Comparison of ENCODE assay signal across 11 mouse cellular contexts in genomic region chr5:148633331-148633730, GRCm38 (mm10).
DNase-seq lines count a peak whose midpoint lies in the region; ATAC-seq and TF ChIP-seq lines count a peak whose summit lies in the region.
"Had no signal": no experiment of that assay in that cellular context is flagged by ENCODE, and none has a peak within 500 bp of the region (broad histone marks: within the 10 kb centered on the region; RNA-seq: fewer than 3 reads in every experiment).

No protein-coding gene starts in this region.

- H3K4me2 ChIP-seq in heart, embryonic 16.5 days (ENCODE audit: low read depth, low read length): no peak overlapping the region
- peak overlapping the region; percentile 43 for H3K4me2 ChIP-seq in myocyte (ENCODE audit: low read depth)
- H3K4me2 ChIP-seq: limb, embryonic 12.5 days had no signal

- no peaks in the 10 kb centered on the region for H3K36me3 ChIP-seq in heart, embryonic 16.5 days (ENCODE audit: control insufficient read depth, insufficient read depth)
- H3K36me3 ChIP-seq in myocyte (ENCODE audit: control insufficient read depth, insufficient read depth): no peaks in the 10 kb centered on the region
- H3K36me3 ChIP-seq: limb, embryonic 12.5 days had no signal

- peaks cover 21% of the 10 kb centered on the region for H3K4me1 ChIP-seq in lung, adult 2 months (ENCODE audit: control insufficient read depth, insufficient read depth, low read length)
- H3K4me1 ChIP-seq in heart, embryonic 16.5 days (ENCODE audit: control insufficient read depth, insufficient read depth, low read length): peaks cover 35% of the 10 kb centered on the region

- DNase-seq in gastrocnemius, postnatal 14 days: peak; percentile 9
- DNase-seq in gastrocnemius, postnatal 10 days: no peak
- peak; percentile 24 for DNase-seq in lung, adult 2 months
- DNase-seq in lung, postnatal 10 days: no peak
- DNase-seq in layer of hippocampus, adult 9-11 months: no peak
- DNase-seq: spleen, adult 18-20 months; thymus, adult 18-20 months had no signal

- no peak for TF ChIP-seq POLR2A in lung, adult 2 months (IDR thresholded peaks at IDR 0.05; ENCODE audit: borderline replicate concordance, extremely low read depth, low read depth, low read length)
- no peak for TF ChIP-seq POLR2A in myocyte (IDR thresholded peaks at IDR 0.05; ENCODE audit: insufficient read length, low read depth)

- no peak overlapping the region for H3K9ac ChIP-seq in heart, embryonic 16.5 days (ENCODE audit: low read length)
- H3K9ac ChIP-seq: limb, embryonic 12.5 days had no signal

- peak overlapping the region; percentile 41 for H3K27ac ChIP-seq in heart, embryonic 16.5 days (ENCODE audit: low read length)
- H3K27ac ChIP-seq: limb, embryonic 12.5 days had no signal

- ATAC-seq in heart, embryonic 16.5 days (replicated peaks; ENCODE audit: extremely low read depth, insufficient read depth, low FRiP score): no peak

- H3K9me3 ChIP-seq in heart, embryonic 16.5 days (replicated peaks; ENCODE audit: control insufficient read depth, low read length): no peaks in the 10 kb centered on the region
- H3K9me3 ChIP-seq: limb, embryonic 12.5 days had no signal

- H3K4me3 ChIP-seq in lung, adult 2 months (replicated peaks; ENCODE audit: extremely low read depth, low read depth, low read length): no peak overlapping the region
- H3K4me3 ChIP-seq in heart, embryonic 16.5 days (ENCODE audit: low read length): no peak overlapping the region
- no peak overlapping the region for H3K4me3 ChIP-seq in myocyte
- H3K4me3 ChIP-seq: erythroblast, embryonic 14.5 days; limb, embryonic 12.5 days had no signal

- no peak overlapping the region for H3ac ChIP-seq in myocyte (ENCODE audit: control insufficient read depth, insufficient read length)

- 65% methylated on average over 6 of the region's 6 CpGs for WGBS in lung, adult 2 months
- WGBS in heart, embryonic 16.5 days: 75% methylated on average over 6 of the region's 6 CpGs

- no peaks in the 10 kb centered on the region for H3K79me2 ChIP-seq in myocyte (ENCODE audit: control insufficient read depth, insufficient read depth)

- intact Hi-C loops in gastrocnemius, postnatal 14 days (cut with DNase I; ENCODE audit: low total_unique reads): no loop called here

- H3K27me3 ChIP-seq in heart, embryonic 16.5 days (ENCODE audit: control insufficient read depth, insufficient read depth, low read length): no peaks in the 10 kb centered on the region
- H3K27me3 ChIP-seq in myocyte (ENCODE audit: control insufficient read depth, insufficient read depth, insufficient read length): no peaks in the 10 kb centered on the region
- H3K27me3 ChIP-seq: limb, embryonic 12.5 days had no signal

- TF ChIP-seq CTCF in lung, adult 2 months (IDR thresholded peaks at IDR 0.05; ENCODE audit: insufficient read depth, low read length): no peak

TF ChIP-seq in myocyte, 11 proteins besides CTCF, POLR2A, EP300 and RAD21:
- TF ChIP-seq SRF (IDR thresholded peaks at IDR 0.05; ENCODE audit: control insufficient read depth, insufficient read length, low read depth) (no peak), TCF12 (IDR thresholded peaks at IDR 0.05; ENCODE audit: insufficient read depth, poor library complexity, severe bottlenecking) (no peak), MAX (IDR thresholded peaks at IDR 0.05; ENCODE audit: low read depth) (no peak), MYOD1 (IDR thresholded peaks at IDR 0.05; ENCODE audit: control insufficient read depth in 1 of 3, insufficient read length in 2 of 3, low read depth in 2 of 3) (no peak), CEBPB (IDR thresholded peaks at IDR 0.05; ENCODE audit: insufficient read depth, poor library complexity, severe bottlenecking) (no peak), USF1 (IDR thresholded peaks at IDR 0.05; ENCODE audit: low read depth) (no peak), REST (IDR thresholded peaks at IDR 0.05; ENCODE audit: insufficient read depth, insufficient read length) (no peak), MYOG (IDR thresholded peaks at IDR 0.05; ENCODE audit: control insufficient read depth in 1 of 3, insufficient read depth in 1 of 3, insufficient read length in 2 of 3, low read depth in 2 of 3) (no peak), TCF3 (IDR thresholded peaks at IDR 0.05; ENCODE audit: insufficient read length, low read depth) (no peak), E2F4 (IDR thresholded peaks at IDR 0.05; ENCODE audit: insufficient read depth) (no peak), POLR2AphosphoS2 (IDR thresholded peaks at IDR 0.05; ENCODE audit: insufficient read length, low read depth) (no peak)

Comparison
In these comparisons a context has a peak if more than half of its experiments do, and no peak if none do; other contexts are left out.
1. DNase-seq: peak in gastrocnemius, postnatal 14 days (single experiment) and lung, adult 2 months (single experiment); none in gastrocnemius, postnatal 10 days (single experiment), lung, postnatal 10 days (single experiment) and layer of hippocampus, adult 9-11 months (single experiment).